27 mouse cellular contexts compared by ENCODE assay signal in genomic region chr19:23042168-23042733, GRCm38 (mm10).
DNase-seq lines count a peak whose midpoint lies in the region; ATAC-seq and TF ChIP-seq lines count a peak whose summit lies in the region.
"Had no signal": no experiment of that assay in that cellular context is flagged by ENCODE, and none has a peak within 500 bp of the region (broad histone marks: within the 10 kb centered on the region; RNA-seq: fewer than 3 reads in every experiment).

No protein-coding gene starts in this region.

- H3K4me1 ChIP-seq in ES-E14 (ENCODE audit: control insufficient read depth in 2 of 2, insufficient read depth in 2 of 2, low read length in 2 of 2, poor library complexity in 1 of 2): peaks cover 8 to 11% of the 10 kb centered on the region in 2 experiments; a peak in 2 of 4 replicates
- peaks cover 5% of the 10 kb centered on the region; the same call in 1 of the 2 replicates for H3K4me1 ChIP-seq in intestine, postnatal 0 days (replicated peaks; ENCODE audit: control insufficient read depth, insufficient read depth, low read length)
- H3K4me1 ChIP-seq: forebrain, embryonic 12.5 days; heart, embryonic 12.5 days; hindbrain, embryonic 10.5 days; liver, embryonic 12.5 days; midbrain, embryonic 12.5 days; neural tube, embryonic 15.5 days had no signal

- peaks cover 3% of the 10 kb centered on the region; the same call in 1 of the 2 replicates for H3K36me3 ChIP-seq in ES-E14 (ENCODE audit: control insufficient read depth, insufficient read depth, low read length, poor library complexity, severe bottlenecking)
- H3K36me3 ChIP-seq in intestine, postnatal 0 days (ENCODE audit: control insufficient read depth, insufficient read depth): no peaks in the 10 kb centered on the region
- H3K36me3 ChIP-seq: embryonic facial prominence, embryonic 13.5 days; forebrain, embryonic 12.5 days; heart, embryonic 12.5 days; hindbrain, embryonic 10.5 days; limb, embryonic 13.5 days; liver, embryonic 12.5 days; midbrain, embryonic 12.5 days; neural tube, embryonic 15.5 days had no signal

- in situ Hi-C loops in ES-E14 (cut with MboI; ENCODE audit: low sequenced_read_pairs in 2 of 2, unreplicated experiment in 2 of 2): no loop called here

- no peak for TF ChIP-seq CTCF in gastrocnemius, adult 2 months (IDR thresholded peaks at IDR 0.05)
- TF ChIP-seq CTCF in layer of hippocampus, adult 2 months (conservative IDR thresholded peaks at IDR 0.05): no peak
- TF ChIP-seq CTCF in intestine, postnatal 0 days (IDR thresholded peaks at IDR 0.05; ENCODE audit: low read depth): no peak

- peak overlapping the region; percentile 49 for H3K27ac ChIP-seq in gastrocnemius, adult 2 months
- peak overlapping the region; percentile 33; the same call in 1 of the 2 replicates for H3K27ac ChIP-seq in layer of hippocampus, adult 2 months
- H3K27ac ChIP-seq in ES-E14 (ENCODE audit: insufficient read depth, low read depth, low read length, poor library complexity, severe bottlenecking): peak overlapping the region; percentile 34; the same call in 1 of the 2 replicates
- H3K27ac ChIP-seq in intestine, postnatal 0 days (ENCODE audit: low read depth, low read length): no peak overlapping the region
- H3K27ac ChIP-seq: embryonic facial prominence, embryonic 13.5 days; forebrain, embryonic 12.5 days; hindbrain, embryonic 10.5 days; hindbrain, postnatal 0 days; limb, embryonic 13.5 days; liver, embryonic 12.5 days; midbrain, embryonic 12.5 days; neural tube, embryonic 15.5 days had no signal

- 30% methylated on average over 6 of the region's 6 CpGs for WGBS in intestine, postnatal 0 days

- no peak overlapping the region for H3K4me2 ChIP-seq in intestine, postnatal 0 days (replicated peaks; ENCODE audit: low read depth)
- H3K4me2 ChIP-seq: embryonic facial prominence, embryonic 13.5 days; forebrain, embryonic 12.5 days; heart, embryonic 12.5 days; limb, embryonic 13.5 days; liver, embryonic 12.5 days; midbrain, embryonic 12.5 days; neural tube, embryonic 15.5 days had no signal

- H3K9ac ChIP-seq in ES-E14 (ENCODE audit: insufficient read depth, low read depth, low read length, poor library complexity, severe bottlenecking): no peak overlapping the region
- no peak overlapping the region for H3K9ac ChIP-seq in intestine, postnatal 0 days (ENCODE audit: low read depth, low read length)
- H3K9ac ChIP-seq: embryonic facial prominence, embryonic 13.5 days; forebrain, embryonic 12.5 days; heart, embryonic 12.5 days; limb, embryonic 13.5 days; liver, embryonic 12.5 days; midbrain, embryonic 12.5 days; neural tube, embryonic 15.5 days had no signal

- no peak overlapping the region for H3K4me3 ChIP-seq in gastrocnemius, adult 2 months
- H3K4me3 ChIP-seq in layer of hippocampus, adult 2 months: no peak overlapping the region
- no peak overlapping the region for H3K4me3 ChIP-seq in ES-E14 (ENCODE audit: insufficient read depth in 1 of 2, low read depth in 1 of 2, low read length in 2 of 2, poor library complexity in 1 of 2, severe bottlenecking in 1 of 2)
- no peak overlapping the region for H3K4me3 ChIP-seq in intestine, postnatal 0 days (ENCODE audit: low read depth, low read length)
- H3K4me3 ChIP-seq: embryonic facial prominence, embryonic 13.5 days; erythroblast, embryonic 14.5 days; forebrain, embryonic 12.5 days; heart, embryonic 12.5 days; hindbrain, embryonic 10.5 days; limb, embryonic 13.5 days; liver, embryonic 12.5 days; midbrain, embryonic 12.5 days; neural tube, embryonic 15.5 days had no signal

- no peaks in the 10 kb centered on the region for H3K9me3 ChIP-seq in ES-E14 (ENCODE audit: control insufficient read depth, insufficient read depth, low read depth, low read length)
- no peaks in the 10 kb centered on the region for H3K9me3 ChIP-seq in intestine, postnatal 0 days (ENCODE audit: control insufficient read depth)
- H3K9me3 ChIP-seq: embryonic facial prominence, embryonic 13.5 days; forebrain, embryonic 12.5 days; heart, embryonic 12.5 days; hindbrain, embryonic 10.5 days; limb, embryonic 13.5 days; liver, embryonic 12.5 days; midbrain, embryonic 12.5 days; neural tube, embryonic 15.5 days had no signal

- DNase-seq in gastrocnemius, adult 2 months: no peak
- DNase-seq in gastrocnemius, postnatal 14 days: no peak
- no peak for DNase-seq in layer of hippocampus, adult 2 months (ENCODE audit: low spot score in 2 of 2)
- no peak for DNase-seq in layer of hippocampus, adult 8-10 months (ENCODE audit: low spot score in 2 of 2)
- DNase-seq in ES-E14 (ENCODE audit: low read depth, low spot score): no peak
- no peak for DNase-seq in adrenal gland, postnatal 4 days (ENCODE audit: low spot score in 2 of 2)
- DNase-seq in left cerebral cortex, postnatal 25 days (ENCODE audit: low spot score in 2 of 2): no peak
- DNase-seq: adrenal gland, postnatal 14 days; cerebellum, adult 8-10 months; cerebellum, postnatal 36 days; embryo, embryonic 11 days; heart, postnatal 10 days; layer of hippocampus, postnatal 36 days; lung, adult 2 months; thymus, adult 18-20 months; thymus, postnatal 4 days had no signal

- no peaks in the 10 kb centered on the region for H3K27me3 ChIP-seq in intestine, postnatal 0 days (replicated peaks; ENCODE audit: control insufficient read depth, insufficient read depth, low read length)
- H3K27me3 ChIP-seq: embryonic facial prominence, embryonic 13.5 days; forebrain, embryonic 12.5 days; heart, embryonic 12.5 days; limb, embryonic 13.5 days; liver, embryonic 12.5 days; midbrain, embryonic 12.5 days; neural tube, embryonic 15.5 days had no signal

- intact Hi-C loops in gastrocnemius, adult 2 months (cut with DNase I): no loop called here
- intact Hi-C loops in gastrocnemius, postnatal 14 days (cut with DNase I; ENCODE audit: low total_unique reads): no loop called here
- intact Hi-C loops in left cerebral cortex, postnatal 25 days (cut with DNase I): no loop called here

- peak; percentile 69 for ATAC-seq in intestine, postnatal 0 days
- ATAC-seq: hindbrain, postnatal 0 days; liver, embryonic 12.5 days had no signal

TF ChIP-seq in ES-E14, 5 proteins besides CTCF, POLR2A, EP300 and RAD21:
- TF ChIP-seq CHD2 (IDR thresholded peaks at IDR 0.05; ENCODE audit: low read depth, low read length) (no peak), ZNF384 (IDR thresholded peaks at IDR 0.05; ENCODE audit: low read depth, low read length) (peak; percentile 93), MAFK (IDR thresholded peaks at IDR 0.05; ENCODE audit: insufficient read depth, low read depth, low read length) (no peak)
